Mouse (Mus musculus): ENCODE data around the gene Myo1e.

DNA sequence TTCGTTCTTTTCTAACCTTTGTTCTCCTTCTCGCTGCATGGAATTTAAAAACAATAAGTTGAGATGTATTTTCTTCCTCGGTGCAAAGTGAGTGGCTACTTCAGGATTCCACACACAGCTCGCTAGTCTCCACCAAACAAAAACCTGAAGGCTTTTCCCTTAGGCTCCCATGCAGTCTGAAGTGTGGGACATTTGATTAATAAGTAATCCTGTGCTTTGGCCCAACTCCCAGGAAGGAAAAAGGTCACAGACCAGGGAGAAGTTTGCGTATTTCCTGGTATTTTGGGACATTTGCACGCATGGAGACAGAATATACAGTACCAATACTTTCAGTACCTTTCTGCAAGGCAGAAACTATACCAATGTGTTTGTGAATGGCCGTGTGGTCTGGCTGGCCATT is 64.0 kb downstream of the Myo1e start:
- no peak for TF ChIP-seq GATA1 (IDR thresholded peaks at IDR 0.05; ENCODE audit: low read length)
- TF ChIP-seq TAL1 (IDR thresholded peaks at IDR 0.05; ENCODE audit: low read length) = no peak
